Mouse (Mus musculus) heart, adult 11 months (tissue): ENCODE measurements around the gene Rnf113a1.
"Not testable (repeated sequence)": the region's sequence is repeated elsewhere in the genome, so short reads cannot be mapped to it uniquely, and the experiment has no call there.

Experiments
- DNase-seq: peaks from one replicate; pipeline ENCODE4 v3.0.0; 2022

Rnf113a1 gene

GRCm38 (mm10) chrX:37191105-37191743 lies at the start of gene Rnf113a1, which contains the start of gene Ndufa1:
TSS of gene Rnf113a1 (plus strand) at chrX:37191245.
TSS of gene Ndufa1 (minus strand) at chrX:37191163.
- peak; percentile 98 for DNase-seq

- no peak for DNase-seq
These were observed 49.3 kb upstream of the Rnf113a1 start for GRCm38 (mm10) chrX:37141732-37142131.

GRCm38 (mm10) chrX:37144498-37144897 lies 46.5 kb upstream of the Rnf113a1 start:
- not testable (repeated sequence) for DNase-seq

- no peak for DNase-seq
These were observed 46.1 kb upstream of the Rnf113a1 start for GRCm38 (mm10) chrX:37144954-37145353.

- DNase-seq, result no peak
These were observed 33.2 kb upstream of the Rnf113a1 start for GRCm38 (mm10) chrX:37157839-37158238.

GRCm38 (mm10) chrX:37161169-37161568 lies 29.9 kb upstream of the Rnf113a1 start:
- DNase-seq, result no peak

- DNase-seq, result no peak
These were observed 27.9 kb upstream of the Rnf113a1 start for GRCm38 (mm10) chrX:37163115-37163514.

- no peak for DNase-seq
These were observed 24.0 kb upstream of the Rnf113a1 start for GRCm38 (mm10) chrX:37167085-37167484.

GRCm38 (mm10) chrX:37168742-37169141 lies 22.3 kb upstream of the Rnf113a1 start, which contains the start of gene Akap14:
TSS of gene Akap14 (minus strand) at chrX:37168842.
- no peak for DNase-seq

GRCm38 (mm10) chrX:37184401-37184800 lies 6.6 kb upstream of the Rnf113a1 start:
- not testable (repeated sequence) for DNase-seq

- DNase-seq, result no peak
These were observed 315 bp upstream of the Rnf113a1 start for GRCm38 (mm10) chrX:37190755-37191104.

GRCm38 (mm10) chrX:37191744-37192379 lies 817 bp downstream of the Rnf113a1 start:
- no peak for DNase-seq

- no peak for DNase-seq
These were observed 7.6 kb downstream of the Rnf113a1 start for GRCm38 (mm10) chrX:37198676-37199075.

- DNase-seq, result no peak
These were observed 19.9 kb downstream of the Rnf113a1 start, which contains the start of gene Gm9 for GRCm38 (mm10) chrX:37210941-37211340. TSS of gene Gm9 (minus strand) at chrX:37211041.

GRCm38 (mm10) chrX:37222158-37222557 lies 31.1 kb downstream of the Rnf113a1 start, which contains the start of gene Rhox1:
TSS of gene Rhox1 (minus strand) at chrX:37222258.
- DNase-seq, result not testable (repeated sequence)
